Mouse (Mus musculus) intestine, postnatal 0 days (tissue): ENCODE data around the gene Bcap31. TPM values are rescaled to one million over a fixed set of nuclear protein-coding genes. Genes with fewer than 3 reads are reported as not detected.

Source experiments
- ATAC-seq: fragments of 200-750 bp; cut with Nextera tagmentation; 2 replicates; pipeline ENCODE4 v1.8.0; 2017; ENCODE audit warnings: mild to moderate bottlenecking, moderate TSS enrichment, moderate library complexity
- H3K27ac ChIP-seq: fragments of 300-500 bp; sonication (generic); 2 replicates; pipeline ENCODE4 v1.5.1; 2014; ENCODE audit warnings: mild to moderate bottlenecking, low read depth, low read length, moderate library complexity
- H3K27me3 ChIP-seq: fragments of 300-500 bp; sonication (generic); replicated peaks from 2 replicates; pipeline ENCODE4 v1.6.1; 2014; ENCODE audit warnings: low read length, mixed read lengths; ENCODE audit not compliant: control insufficient read depth, insufficient read depth
- H3K36me3 ChIP-seq: fragments of 300-500 bp; sonication (generic); 2 replicates; pipeline ENCODE4 v1.6.1; 2014; ENCODE audit warnings: mild to moderate bottlenecking, moderate library complexity; ENCODE audit not compliant: control insufficient read depth, insufficient read depth
- H3K4me1 ChIP-seq: fragments of 300-500 bp; sonication (generic); replicated peaks from 2 replicates; pipeline ENCODE4 v1.6.1; 2014; ENCODE audit warnings: antibody characterized with exemption, low read length, mixed read lengths; ENCODE audit not compliant: control insufficient read depth, insufficient read depth
- H3K4me2 ChIP-seq: fragments of 300-500 bp; sonication (generic); replicated peaks from 2 replicates; pipeline ENCODE4 v1.6.1; 2014; ENCODE audit warnings: low read depth, mild to moderate bottlenecking, moderate library complexity
- H3K4me3 ChIP-seq: fragments of 300-500 bp; sonication (generic); 2 replicates; pipeline ENCODE4 v1.5.1; 2014; ENCODE audit warnings: low read depth, low read length
- H3K9ac ChIP-seq: fragments of 300-500 bp; sonication (generic); 2 replicates; pipeline ENCODE4 v1.6.1; 2014; ENCODE audit warnings: mild to moderate bottlenecking, low read depth, low read length
- H3K9me3 ChIP-seq: fragments of 300-500 bp; sonication (generic); 2 replicates; pipeline ENCODE4 v1.6.1; 2016; ENCODE audit warnings: mixed run types; ENCODE audit not compliant: control insufficient read depth
- CTCF ChIP-seq: sonication (generic); IDR thresholded peaks from 2 replicates; pipeline ENCODE4 v1.5.1; 2016; ENCODE audit warnings: low read depth, mild to moderate bottlenecking, control low read depth, antibody characterized with exemption, moderate library complexity
- WGBS: fragments of 180-500 bp; shearing (Covaris S2); extraction: QIAGEN DNeasy Blood & Tissue Kit; methylation state at CpG from one replicate; pipeline ENCODE4 v1.1.7; 2014; 5-methylcytosine and 5-hydroxymethylcytosine counted together
- polyA plus RNA-seq: library from polyadenylated mRNA; unstranded; fragments of >200 nt; fragmentation: Nextera tagmentation; extraction: Ambion mirVana; gene quantifications from 2 replicates; pipeline ENCODE4 v1.2.1, GENCODE M21; 2015

Bcap31 gene
- polyA plus RNA-seq, 1 experiment from 2014 or later = 382 TPM

DNA sequence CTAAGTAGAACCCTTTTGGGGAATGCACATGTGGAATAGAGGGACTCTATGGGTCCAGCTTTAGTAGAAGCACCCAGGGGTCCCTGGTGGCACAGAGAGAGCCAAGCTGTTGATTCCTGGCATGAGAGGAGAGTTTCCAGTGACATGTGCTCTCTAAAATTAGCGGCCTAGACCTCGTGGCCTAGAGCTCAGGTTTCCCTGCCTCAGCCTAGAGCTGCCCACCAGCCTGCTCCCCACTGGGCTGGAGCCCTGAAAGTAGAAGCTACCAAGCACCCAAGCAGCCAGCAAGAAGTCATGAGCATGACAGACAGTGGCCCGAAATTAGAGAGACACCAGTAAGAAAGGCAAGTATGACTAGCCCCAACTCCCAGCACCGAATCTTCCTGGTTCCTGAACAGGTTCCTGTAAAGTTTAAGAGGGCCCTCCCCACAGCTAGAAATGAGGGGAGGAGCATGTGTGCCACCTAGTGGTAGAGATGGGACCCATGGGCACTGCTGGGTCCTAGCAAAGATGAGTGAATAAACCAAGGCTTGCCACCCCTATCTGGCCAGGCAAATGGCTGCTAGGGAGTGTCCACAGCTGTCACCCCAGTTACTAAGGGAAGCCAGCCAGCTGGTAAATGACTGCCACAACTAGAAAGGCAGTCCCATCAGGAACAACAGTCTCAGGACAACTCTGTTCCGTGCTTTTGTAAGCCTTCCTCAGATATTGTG, 24.9 kb downstream of the Bcap31 start:
- ATAC-seq = peak; percentile 72
- H3K27ac ChIP-seq = no peak overlapping the region
- no peaks in the 10 kb centered on the region for H3K4me1 ChIP-seq
- no peaks in the 10 kb centered on the region for H3K9me3 ChIP-seq
- peaks cover 5% of the 10 kb centered on the region; the same call in 1 of the 2 replicates for H3K36me3 ChIP-seq
- H3K9ac ChIP-seq = no peak overlapping the region
- no peak overlapping the region for H3K4me2 ChIP-seq
- WGBS = 68% methylated on average over 5 of the region's 5 CpGs
- H3K4me3 ChIP-seq = no peak overlapping the region
- no peaks in the 10 kb centered on the region for H3K27me3 ChIP-seq
- TF ChIP-seq CTCF = peak; percentile 80

DNA sequence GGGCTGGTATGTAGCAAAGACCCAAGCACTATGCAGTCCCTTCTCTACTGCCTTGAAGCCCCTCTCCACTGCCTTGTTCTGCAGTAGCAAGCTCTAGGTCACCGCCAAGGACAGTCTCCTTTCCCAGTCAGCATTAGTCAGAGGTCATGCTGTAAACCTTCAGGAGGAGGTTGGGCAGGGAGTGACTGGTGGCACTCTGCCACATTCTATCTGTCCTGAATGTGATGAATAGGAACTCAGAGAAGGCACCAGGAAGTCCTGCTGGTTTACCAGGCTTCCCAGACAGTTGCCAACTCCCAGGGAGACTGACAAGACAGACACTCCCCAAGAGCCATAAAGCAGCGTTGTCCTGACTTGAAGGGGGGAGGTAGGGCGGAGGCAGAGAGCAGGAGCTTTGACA, 30.3 kb downstream of the Bcap31 start:
- Histone ChIP-seq H3K27me3 (no peaks in the 10 kb centered on the region), H3K9ac (no peak overlapping the region), H3K4me2 (no peak overlapping the region), H3K4me1 (no peaks in the 10 kb centered on the region), H3K4me3 (no peak overlapping the region), H3K9me3 (no peaks in the 10 kb centered on the region), H3K27ac (peak overlapping the region; percentile 82), H3K36me3 (peaks cover 7% of the 10 kb centered on the region)
- 42% methylated on average over 3 of the region's 3 CpGs for WGBS
- no peak for TF ChIP-seq CTCF
- peak; percentile 84 for ATAC-seq

DNA sequence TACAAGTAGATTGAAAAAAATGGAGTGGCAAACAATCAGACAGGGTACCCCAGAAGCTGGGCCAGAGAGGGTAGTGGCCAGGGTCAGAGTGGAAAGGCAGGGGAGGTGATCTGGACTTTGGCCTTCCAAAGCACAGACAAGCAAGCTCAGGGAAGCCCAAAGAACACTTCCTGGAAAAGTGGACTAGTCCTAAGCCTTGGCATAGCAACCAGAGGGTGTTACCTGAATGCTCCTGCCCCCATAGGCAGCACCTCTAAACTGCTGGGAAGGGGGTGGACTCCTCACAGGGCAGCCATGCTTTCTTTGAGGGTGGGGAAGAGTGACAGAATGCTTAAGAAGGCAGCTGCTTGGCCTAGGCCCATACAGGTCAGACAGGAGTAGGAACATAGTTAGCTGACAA, 31.0 kb downstream of the Bcap31 start:
- H3K9me3 ChIP-seq = no peaks in the 10 kb centered on the region
- no peaks in the 10 kb centered on the region for H3K4me1 ChIP-seq
- peak; percentile 67 for ATAC-seq
- no peak overlapping the region for H3K4me2 ChIP-seq
- no peaks in the 10 kb centered on the region for H3K27me3 ChIP-seq
- no peak overlapping the region for H3K4me3 ChIP-seq
- peaks cover 9% of the 10 kb centered on the region for H3K36me3 ChIP-seq
- no peak for TF ChIP-seq CTCF
- no peak overlapping the region for H3K9ac ChIP-seq
- H3K27ac ChIP-seq = peak overlapping the region; percentile 82

DNA sequence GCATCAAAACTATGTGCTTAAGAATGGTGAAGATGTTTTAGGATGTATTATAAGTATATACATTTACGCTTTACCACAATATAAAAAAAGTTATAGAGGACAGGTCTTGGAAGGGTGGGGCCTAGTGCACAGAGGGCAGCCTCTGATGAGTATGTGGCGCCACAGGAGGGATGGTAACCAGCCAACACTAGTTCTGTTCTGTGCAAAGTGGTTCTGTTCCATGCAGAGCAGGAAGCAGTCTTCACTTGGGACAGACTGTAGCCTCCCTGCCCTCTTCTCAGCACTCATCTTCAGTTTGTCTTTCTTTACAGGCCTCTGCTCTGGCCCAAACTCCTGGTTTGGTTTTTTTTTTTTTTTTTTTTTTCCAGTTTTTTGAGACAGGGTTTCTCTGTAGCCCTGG, 31.8 kb downstream of the Bcap31 start:
- H3K36me3 ChIP-seq = peaks cover 12% of the 10 kb centered on the region
- no peaks in the 10 kb centered on the region for H3K9me3 ChIP-seq
- WGBS = 89% methylated on average over 2 of the region's 2 CpGs
- no peak overlapping the region for H3K9ac ChIP-seq
- H3K27me3 ChIP-seq = no peaks in the 10 kb centered on the region
- no peak overlapping the region for H3K27ac ChIP-seq
- no peak for ATAC-seq
- H3K4me3 ChIP-seq = no peak overlapping the region
- H3K4me1 ChIP-seq = no peaks in the 10 kb centered on the region
- TF ChIP-seq CTCF = no peak
- H3K4me2 ChIP-seq = no peak overlapping the region

DNA sequence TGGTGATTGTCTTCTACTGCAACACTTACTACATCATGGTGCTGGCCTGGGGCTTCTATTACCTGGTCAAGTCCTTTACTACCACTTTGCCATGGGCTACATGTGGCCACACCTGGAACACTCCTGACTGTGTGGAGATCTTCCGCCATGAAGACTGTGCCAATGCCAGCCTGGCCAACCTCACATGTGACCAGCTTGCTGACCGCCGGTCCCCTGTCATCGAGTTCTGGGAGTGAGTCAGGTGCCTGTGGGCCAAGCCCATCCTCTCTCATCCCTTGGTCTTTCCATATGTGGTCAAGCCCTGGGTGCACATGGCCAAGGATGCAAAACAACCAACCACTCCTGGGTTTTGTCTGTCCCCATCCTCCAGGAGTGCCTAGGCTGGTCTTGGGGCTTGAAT, 39.3 kb downstream of the Bcap31 start:
- Histone ChIP-seq H3K9me3 (no peaks in the 10 kb centered on the region), H3K4me2 (no peak overlapping the region), H3K36me3 (peaks cover 12% of the 10 kb centered on the region; the same call in 1 of the 2 replicates), H3K4me1 (no peaks in the 10 kb centered on the region; the same call in 1 of the 2 replicates), H3K4me3 (no peak overlapping the region), H3K9ac (no peak overlapping the region), H3K27me3 (no peaks in the 10 kb centered on the region), H3K27ac (no peak overlapping the region)
- ATAC-seq = no peak
- WGBS = 96% methylated on average over 4 of the region's 4 CpGs
- no peak for TF ChIP-seq CTCF

DNA sequence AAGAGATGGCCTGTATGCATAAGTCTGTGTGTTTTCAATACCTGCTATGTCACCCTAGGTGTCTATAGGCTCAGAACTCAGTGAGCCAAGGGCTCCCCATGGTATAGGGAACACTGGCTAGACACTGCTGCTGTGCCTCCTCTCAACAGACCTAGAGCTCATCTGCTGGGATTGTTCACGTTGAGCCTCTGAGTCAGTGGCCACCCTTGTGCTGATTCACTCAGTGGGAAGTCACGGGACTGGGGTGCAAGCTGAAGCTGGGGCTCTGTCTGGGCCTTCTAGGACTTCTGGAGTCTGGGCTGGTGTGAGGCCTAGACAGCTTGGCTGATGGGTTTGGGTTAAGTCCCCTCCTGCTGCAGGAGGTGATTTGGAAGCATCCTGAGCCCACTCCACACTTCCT, 40.7 kb downstream of the Bcap31 start:
- Histone ChIP-seq H3K4me3 (peak overlapping the region; percentile 60; the same call in 1 of the 2 replicates), H3K4me2 (peak overlapping the region; percentile 63), H3K9me3 (no peaks in the 10 kb centered on the region), H3K27me3 (no peaks in the 10 kb centered on the region), H3K36me3 (peaks cover 6% of the 10 kb centered on the region; the same call in 1 of the 2 replicates), H3K9ac (0 out of 2 replicates have a peak overlapping the region, but pooled peaks have one; percentile 79), H3K4me1 (no peaks in the 10 kb centered on the region; the same call in 1 of the 2 replicates), H3K27ac (no peak overlapping the region)
- TF ChIP-seq CTCF = no peak
- no peak for ATAC-seq
- 64% methylated on average over 2 of the region's 2 CpGs for WGBS
